Mouse (Mus musculus): ENCODE measurements around the gene Ablim1. TPM values are rescaled to one million over a fixed set of nuclear protein-coding genes. Genes with fewer than 3 reads are reported as not detected.
A peak's percentile ranks its signal among the peaks of the same experiment; 100 is the strongest.

The Ablim1 gene
- total and polyA plus RNA-seq, 3 experiments: 15.8 to 39.9 (median 33.6) TPM

GRCm38 (mm10) chr19:57067108-57067613 lies 247.6 kb downstream of the Ablim1 start:
- no peak for DNase-seq

DNA sequence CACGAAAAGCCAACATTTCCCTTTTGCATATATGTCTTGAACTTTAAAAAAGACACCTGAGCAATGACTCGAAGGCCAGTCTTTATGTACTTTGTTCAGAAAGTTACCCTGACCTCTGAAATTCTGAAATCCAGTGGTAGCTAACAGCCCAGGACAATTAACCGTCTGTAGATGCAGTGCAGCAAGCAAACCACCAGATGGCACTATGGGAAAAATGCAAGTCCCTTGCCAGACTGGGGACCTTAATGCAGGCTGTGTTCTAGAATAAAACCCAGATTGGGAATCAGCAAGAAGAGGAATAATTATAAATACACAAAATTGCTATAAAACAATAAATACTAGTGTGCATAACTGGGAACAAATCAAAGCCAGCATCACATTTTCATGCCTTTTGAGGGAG lies 248.4 kb downstream of the Ablim1 start:
- peak; percentile 61 for DNase-seq

DNA sequence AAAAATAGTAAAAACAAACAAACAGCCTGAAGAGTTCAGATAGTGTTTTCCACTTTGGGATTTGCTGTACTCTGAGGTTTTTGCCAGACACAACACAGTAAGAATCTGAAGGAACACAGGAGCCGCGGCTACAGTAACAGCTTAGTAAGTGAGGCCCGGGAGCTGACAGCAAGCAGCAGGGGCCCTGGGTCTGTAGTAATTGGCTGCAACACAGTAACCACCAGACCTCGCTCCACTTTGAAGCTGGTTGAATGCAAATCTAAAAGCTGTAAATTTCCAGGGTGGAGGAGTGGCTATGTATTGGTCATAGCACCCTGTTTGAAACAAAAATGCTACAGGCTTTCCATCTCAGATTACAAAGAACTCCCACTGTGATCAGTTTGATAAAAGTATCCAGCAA lies 252.0 kb downstream of the Ablim1 start:
- DNase-seq: no peak

DNA sequence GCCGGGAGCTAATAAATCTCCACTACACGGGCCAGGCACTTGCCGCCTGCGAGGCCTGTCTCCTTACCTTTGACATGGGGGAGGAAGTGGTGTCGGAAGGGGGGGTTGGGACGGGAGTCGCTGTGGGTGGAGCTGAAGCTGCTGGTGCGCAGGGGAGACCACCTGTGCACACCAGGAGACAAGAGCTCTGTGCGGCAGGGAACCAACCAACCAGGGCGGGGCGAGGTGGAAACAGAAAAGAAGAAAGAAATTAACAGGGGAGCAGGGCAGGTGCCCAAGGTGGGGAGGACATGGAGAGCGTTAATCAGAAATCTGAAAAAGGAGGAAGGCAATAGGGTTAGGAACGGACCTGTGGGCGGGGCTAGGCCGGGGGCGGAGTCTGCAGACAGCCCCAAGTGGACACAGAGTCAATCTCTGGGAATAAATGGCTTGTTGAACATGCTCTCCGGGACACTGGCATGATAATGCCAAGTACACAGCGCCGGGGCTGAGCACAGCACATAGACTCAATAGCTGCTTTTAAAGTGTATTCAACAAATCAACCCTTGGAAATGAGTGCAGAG lies 255.6 kb downstream of the Ablim1 start:
- no peak for DNase-seq

GRCm38 (mm10) chr19:57057568-57057967 lies 257.2 kb downstream of the Ablim1 start:
- no peak for DNase-seq

- peak; percentile 82 for DNase-seq
Measured at GRCm38 (mm10) chr19:57055215-57056120, 259.3 kb downstream of the Ablim1 start.

- DNase-seq: no peak
Measured at GRCm38 (mm10) chr19:57052959-57053358, 261.8 kb downstream of the Ablim1 start.

- no peak for DNase-seq
Measured at GRCm38 (mm10) chr19:57052016-57052415, 262.7 kb downstream of the Ablim1 start.

DNA sequence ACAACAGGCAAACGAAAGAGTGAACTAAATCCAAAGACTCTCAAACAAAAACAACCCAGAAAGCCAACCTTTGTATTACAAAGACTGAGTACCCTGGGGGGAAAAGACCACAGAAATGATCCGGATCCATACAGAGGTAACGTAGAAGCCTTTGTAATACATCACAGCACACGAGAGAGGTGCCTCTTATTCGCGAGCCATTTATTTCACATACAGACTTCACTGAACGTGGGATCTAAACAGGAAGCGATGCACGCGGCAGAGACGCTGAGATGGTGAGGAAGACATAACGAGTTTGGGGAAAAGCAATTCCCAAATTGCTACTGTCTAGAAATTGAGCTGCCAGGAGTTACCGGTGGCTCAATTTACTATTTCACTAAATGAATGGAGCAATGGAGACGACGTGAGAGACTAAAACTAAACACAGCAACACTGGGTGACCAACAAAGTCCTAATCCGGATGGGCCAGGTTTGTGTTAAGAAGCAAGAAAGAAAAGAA lies 265.1 kb downstream of the Ablim1 start:
- no peak for DNase-seq

- no peak for DNase-seq
Measured at GRCm38 (mm10) chr19:57047671-57048320, 266.9 kb downstream of the Ablim1 start.

DNA sequence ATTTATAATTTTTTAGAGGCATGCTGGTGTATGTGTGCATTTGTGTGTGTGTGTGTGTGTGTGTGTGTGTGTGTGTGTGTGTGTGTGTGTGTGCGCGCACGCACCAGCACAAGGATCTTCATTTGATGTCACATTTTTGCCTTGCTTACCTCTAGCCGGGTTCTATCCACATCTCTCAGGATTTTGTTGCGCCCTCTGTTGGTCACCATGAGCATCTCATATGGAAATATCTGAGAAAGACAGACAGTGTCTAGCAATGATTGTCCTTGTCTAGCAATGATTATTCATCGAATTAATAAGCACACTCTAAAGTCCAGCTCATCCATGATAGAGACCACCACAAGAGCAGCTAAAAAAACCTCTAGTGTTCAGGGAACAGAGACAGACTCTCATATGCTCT lies 275.5 kb downstream of the Ablim1 start:
- DNase-seq: no peak

DNA sequence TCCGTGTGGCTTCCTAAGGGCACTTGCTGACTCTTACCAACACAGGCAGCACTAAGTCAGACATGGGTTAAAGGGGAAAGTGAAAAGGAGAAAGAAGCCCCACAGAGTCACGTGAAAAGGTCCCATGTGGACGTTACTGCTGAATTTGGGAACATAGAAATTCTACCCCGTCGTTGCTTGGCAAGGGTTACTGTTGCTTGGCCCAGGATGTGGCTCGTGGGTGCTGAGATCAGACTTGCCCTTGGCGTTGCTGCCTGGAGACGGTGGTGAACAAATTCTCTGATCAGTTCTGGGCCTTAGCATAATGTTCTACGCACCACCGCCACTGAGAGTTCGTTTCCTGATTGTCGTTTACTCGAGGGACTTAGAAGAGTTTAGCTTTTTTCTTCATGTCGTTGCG lies 277.9 kb downstream of the Ablim1 start:
- DNase-seq: no peak

DNA sequence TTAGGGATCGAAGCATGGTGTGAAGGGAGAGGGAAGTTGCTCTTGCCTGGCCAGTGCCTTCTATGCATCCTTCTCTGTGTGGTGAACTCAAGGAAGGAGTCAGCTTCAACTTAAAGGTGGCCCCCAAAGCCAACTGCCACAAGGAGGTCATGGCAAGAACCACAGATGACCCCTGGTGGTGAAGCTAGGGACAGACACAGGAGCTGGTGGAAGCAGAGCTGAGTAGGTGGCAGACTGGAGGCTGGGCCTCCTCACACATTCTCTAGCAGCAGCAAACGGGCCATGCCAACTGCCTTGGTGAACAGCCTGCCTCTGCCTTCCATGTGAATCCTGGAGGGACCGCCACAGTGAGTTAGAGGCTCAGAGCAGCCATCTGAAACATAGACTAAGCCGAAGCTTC lies 283.1 kb downstream of the Ablim1 start:
- DNase-seq: peak; percentile 69

DNA sequence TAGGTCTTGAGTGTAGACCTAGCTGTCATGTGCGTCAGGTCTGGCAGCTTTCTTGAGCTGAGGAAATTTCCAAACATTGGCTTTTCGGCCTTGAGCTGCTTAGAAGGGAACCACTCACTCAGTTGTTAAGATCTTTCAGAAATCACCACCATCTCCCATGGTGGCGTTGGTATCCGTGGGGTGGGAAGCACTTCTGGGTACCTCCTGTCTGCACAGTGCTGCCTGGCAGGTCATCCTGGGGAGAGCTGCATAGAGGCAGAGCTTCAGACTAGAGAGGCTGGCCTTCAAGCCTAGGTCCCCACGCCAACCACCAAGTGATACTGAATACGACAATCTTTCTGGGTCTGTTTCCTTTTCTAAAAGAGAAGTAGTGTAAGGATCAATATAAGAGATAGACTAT lies 285.3 kb downstream of the Ablim1 start:
- no peak for DNase-seq

DNA sequence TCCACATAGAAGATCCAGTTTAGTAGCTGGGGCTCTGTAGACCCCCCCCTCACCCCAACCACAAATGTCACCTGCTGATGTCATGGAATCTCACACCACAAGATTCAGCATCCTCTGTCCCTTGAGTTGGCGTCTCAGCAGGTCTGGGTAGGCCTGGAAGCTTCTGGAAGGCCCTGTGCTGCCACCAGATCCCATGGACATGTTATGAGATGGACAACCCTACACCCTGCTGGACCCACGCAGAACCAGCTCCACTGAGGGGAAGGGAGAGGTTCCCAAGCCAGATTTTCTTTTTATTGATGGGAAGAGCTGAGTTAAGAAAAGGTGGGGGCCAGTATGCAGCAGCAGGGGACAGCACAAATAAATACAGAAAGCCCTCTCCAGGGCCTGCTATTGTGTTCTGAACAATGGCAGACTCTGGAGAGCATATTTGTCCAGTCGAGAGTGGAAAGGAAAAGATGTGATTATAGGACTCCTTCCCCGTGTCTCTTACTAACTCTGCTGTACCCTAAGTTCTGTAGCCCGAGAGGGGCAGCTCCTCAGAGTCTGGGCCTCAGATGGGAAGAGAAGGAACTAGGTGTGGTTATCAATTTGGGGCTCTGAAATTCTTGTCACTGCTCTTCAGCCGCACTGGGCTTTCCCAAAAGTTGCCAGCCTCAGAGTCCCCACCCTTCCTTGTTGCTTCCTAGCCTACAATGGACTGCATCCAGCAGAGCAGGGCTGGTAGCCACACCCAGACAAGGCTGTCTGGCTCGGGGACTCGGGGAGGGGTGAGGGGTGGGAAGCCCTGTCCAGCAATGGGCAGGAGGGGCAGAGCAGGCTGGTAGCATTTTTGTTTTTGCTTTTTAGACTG lies 286.2 kb downstream of the Ablim1 start:
- DNase-seq: no peak

GRCm38 (mm10) chr19:57026501-57026900 lies 288.2 kb downstream of the Ablim1 start:
- DNase-seq: no peak

DNA sequence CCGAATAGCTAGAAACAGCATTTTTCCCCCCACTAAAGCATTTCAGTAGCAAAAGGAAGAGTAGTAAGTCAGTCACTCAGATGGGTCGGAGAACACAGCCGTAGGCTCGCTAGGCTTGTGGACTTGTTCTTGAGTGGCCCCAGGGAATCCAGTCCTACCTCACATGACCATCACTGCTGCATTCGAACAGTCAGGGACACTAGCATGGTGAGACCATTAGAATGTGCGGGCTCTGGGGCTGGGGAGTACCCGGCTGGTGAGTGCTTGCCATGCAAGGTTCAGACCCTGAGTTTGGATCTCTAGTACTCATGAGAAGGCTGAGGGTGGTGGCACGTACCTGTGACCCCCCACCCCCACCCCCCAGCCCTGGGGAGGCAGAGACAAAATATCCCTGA lies 296.9 kb downstream of the Ablim1 start:
- no peak for DNase-seq

- no peak for DNase-seq
Measured at GRCm38 (mm10) chr19:57016995-57017784, 297.5 kb downstream of the Ablim1 start.

GRCm38 (mm10) chr19:57014808-57015207 lies 299.9 kb downstream of the Ablim1 start:
- DNase-seq: peak; percentile 52

DNA sequence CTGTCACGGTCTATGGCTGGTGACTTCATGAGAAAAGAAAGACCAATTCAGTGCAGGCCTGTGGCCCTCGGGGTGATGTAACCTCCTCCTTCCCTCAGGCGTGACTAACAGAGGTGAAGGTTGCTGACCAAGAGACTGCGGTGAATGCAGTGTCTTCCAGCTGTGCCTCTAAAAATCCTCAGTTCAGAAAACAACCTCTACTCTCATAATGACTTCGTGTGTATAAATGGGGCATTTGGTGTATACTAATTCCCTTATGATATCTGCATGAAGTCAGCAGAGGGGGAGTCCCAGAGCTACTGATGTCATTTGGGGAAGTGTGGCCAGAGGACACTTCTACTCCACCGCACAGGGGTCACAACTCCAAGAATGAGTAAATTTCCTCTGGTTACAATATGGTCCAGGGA lies 301.4 kb downstream of the Ablim1 start:
- DNase-seq: peak; percentile 81

- no peak for DNase-seq
Measured at GRCm38 (mm10) chr19:57012068-57012467, 302.7 kb downstream of the Ablim1 start.

Measured in adrenal gland, adult 2 months (tissue).